Mouse (Mus musculus) R1 (cell line): Measurements from ENCODE around the gene Fam169a.

Source experiments
- DNase-seq: peaks from one replicate; pipeline ENCODE4 v3.0.0-alpha.2; 2018; ENCODE audit warnings: low read depth, low spot score

The Fam169a gene

DNA sequence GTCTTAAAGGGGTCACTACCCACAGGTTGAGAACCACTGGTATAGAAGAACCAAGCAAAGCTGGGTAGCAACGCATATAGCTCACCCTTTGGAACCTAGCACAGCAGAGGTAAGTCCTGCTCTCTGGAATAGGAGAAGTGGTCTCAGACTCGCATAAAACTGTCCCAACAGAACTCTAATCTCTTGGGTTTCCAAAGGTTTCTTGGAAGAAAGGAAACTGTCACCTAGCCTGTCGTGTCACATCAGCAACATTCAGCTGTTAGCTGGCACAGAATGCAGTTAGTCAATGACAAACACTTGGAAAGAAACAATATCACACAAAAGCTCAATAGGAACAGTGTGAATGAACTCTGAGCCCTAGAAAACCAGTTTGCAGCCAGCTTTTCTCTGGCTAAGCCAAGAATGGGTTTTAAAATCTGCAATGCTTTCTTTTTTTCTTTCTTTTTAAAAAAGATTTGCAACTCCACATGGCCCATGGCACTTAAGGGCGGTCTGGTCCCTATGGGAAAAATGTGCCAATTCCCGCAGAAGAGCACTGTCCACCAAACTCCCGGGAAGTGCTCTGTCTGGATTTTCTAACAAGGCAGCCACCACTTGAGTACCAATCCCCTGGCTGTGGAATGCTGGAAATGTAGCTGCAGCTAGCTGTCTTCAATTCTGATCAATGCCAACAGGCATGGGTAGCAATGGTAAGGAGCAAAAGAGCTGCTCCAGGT is 113.2 kb downstream of the Fam169a start:
- no peak for DNase-seq
